Mouse (Mus musculus) MEL (cell line): ENCODE data around the gene Nek8. TPM values are rescaled to one million over a fixed set of nuclear protein-coding genes. Genes with fewer than 3 reads are reported as not detected.
"Not testable (repeated sequence)": the region's sequence is repeated elsewhere in the genome, so short reads cannot be mapped to it uniquely, and the experiment has no call there.

Source experiments
- DNase-seq: peaks from one replicate; pipeline ENCODE4 v3.0.0; 2011; ENCODE audit warnings: low read depth, low spot score
- H3K27ac ChIP-seq: 2 replicates; pipeline ENCODE4 v1.5.1; 2012; ENCODE audit warnings: low read depth, mild to moderate bottlenecking, control low read depth, low read length, moderate library complexity; ENCODE audit not compliant: control insufficient read depth
- H3K27me3 ChIP-seq, 2 experiments: fragments of 150-350 bp in 1 of 2; sonication (generic) in 1 of 2; 2 replicates each; pipeline ENCODE4 v1.6.1; 2012; ENCODE audit warnings: low read length in 2 of 2, mild to moderate bottlenecking in 2 of 2, improper control_type of control experiment in 1 of 2, moderate library complexity in 1 of 2; ENCODE audit not compliant: insufficient read depth in 2 of 2, control insufficient read depth in 1 of 2
- H3K36me3 ChIP-seq, 2 experiments: 2 replicates each; pipeline ENCODE4 v1.6.1; 2012 to 2014; ENCODE audit warnings: low read length in 2 of 2, improper control_type of control experiment in 1 of 2, inconsistent platforms in 1 of 2, mild to moderate bottlenecking in 1 of 2; ENCODE audit not compliant: insufficient read depth in 2 of 2, control insufficient read depth in 1 of 2
- H3K4me1 ChIP-seq, 2 experiments: fragments of 150-350 bp in 1 of 2; sonication (generic) in 1 of 2; 2 replicates each; pipeline ENCODE4 v1.6.1; 2012; ENCODE audit warnings: low read length in 2 of 2, improper control_type of control experiment in 1 of 2, mild to moderate bottlenecking in 1 of 2; ENCODE audit not compliant: insufficient read depth in 2 of 2, control insufficient read depth in 1 of 2
- H3K4me3 ChIP-seq, 2 experiments: fragments of 150-350 bp in 1 of 2; sonication (generic) in 1 of 2; 2 replicates each; pipeline ENCODE4 v1.5.1; 2012; ENCODE audit warnings: low read depth in 2 of 2, low read length in 2 of 2, mild to moderate bottlenecking in 2 of 2, moderate library complexity in 2 of 2, control low read depth in 1 of 2, improper control_type of control experiment in 1 of 2; ENCODE audit not compliant: control insufficient read depth in 1 of 2, insufficient read depth in 1 of 2
- H3K79me2 ChIP-seq: 2 replicates; pipeline ENCODE4 v1.6.1; 2012; ENCODE audit warnings: mild to moderate bottlenecking, low read length, moderate library complexity; ENCODE audit not compliant: control insufficient read depth, poor library complexity, insufficient read depth
- H3K9ac ChIP-seq: 2 replicates; pipeline ENCODE4 v1.6.1; 2012; ENCODE audit warnings: low read depth, mild to moderate bottlenecking, control low read depth, low read length, moderate library complexity; ENCODE audit not compliant: control insufficient read depth, poor library complexity, severe bottlenecking
- H3K9me3 ChIP-seq: fragments of 150-350 bp; sonication (generic); replicated peaks from 2 replicates; pipeline ENCODE4 v1.6.1; 2012; ENCODE audit warnings: mild to moderate bottlenecking, low read length, improper control_type of control experiment, moderate library complexity; ENCODE audit not compliant: insufficient read depth
- CHD1 ChIP-seq: IDR thresholded peaks from 2 replicates; pipeline ENCODE4 v1.6.1; 2012; ENCODE audit warnings: low read depth, mild to moderate bottlenecking, inconsistent platforms, low read length, improper control_type of control experiment
- E2F4 ChIP-seq: IDR thresholded peaks from 2 replicates; pipeline ENCODE4 v1.6.1; 2011; ENCODE audit warnings: low read depth, low read length, improper control_type of control experiment, borderline replicate concordance
- EP300 ChIP-seq, 2 experiments: IDR thresholded peaks; 2 replicates each; pipeline ENCODE4 v1.6.1; 2011; ENCODE audit warnings: improper control_type of control experiment in 2 of 2, low read length in 2 of 2, low read depth in 1 of 2, mild to moderate bottlenecking in 1 of 2
- ETS1 ChIP-seq: IDR thresholded peaks from 2 replicates; pipeline ENCODE4 v1.6.1; 2012; ENCODE audit warnings: low read depth, mild to moderate bottlenecking, inconsistent platforms, low read length, improper control_type of control experiment, moderate library complexity
- GATA1 ChIP-seq: IDR thresholded peaks from 2 replicates; pipeline ENCODE4 v1.6.1; 2011; ENCODE audit warnings: low read depth, low read length, improper control_type of control experiment
- MAX ChIP-seq: IDR thresholded peaks from 2 replicates; pipeline ENCODE4 v1.6.1; 2011; ENCODE audit warnings: low read length, improper control_type of control experiment
- MEF2A ChIP-seq: IDR thresholded peaks from 2 replicates; pipeline ENCODE4 v1.6.1; 2014; ENCODE audit warnings: low read depth, mild to moderate bottlenecking, inconsistent platforms, low read length, improper control_type of control experiment; ENCODE audit not compliant: poor library complexity, insufficient replicate concordance, severe bottlenecking; ENCODE audit errors: extremely low read depth
- MXI1 ChIP-seq: IDR thresholded peaks from 2 replicates; pipeline ENCODE4 v1.6.1; 2011; ENCODE audit warnings: mild to moderate bottlenecking, low read depth, low read length, improper control_type of control experiment
- MYC ChIP-seq: IDR thresholded peaks from 2 replicates; pipeline ENCODE4 v1.6.1; 2011; ENCODE audit warnings: low read depth, mild to moderate bottlenecking, low read length, improper control_type of control experiment, moderate library complexity
- POLR2AphosphoS5 ChIP-seq: IDR thresholded peaks from 2 replicates; pipeline ENCODE4 v1.6.1; 2012; ENCODE audit warnings: low read depth, borderline replicate concordance, mild to moderate bottlenecking, inconsistent platforms, low read length, moderate library complexity, mixed read lengths
- SIN3A ChIP-seq: IDR thresholded peaks from 2 replicates; pipeline ENCODE4 v1.6.1; 2012; ENCODE audit warnings: low read length, improper control_type of control experiment, inconsistent platforms
- TAL1 ChIP-seq: IDR thresholded peaks from 2 replicates; pipeline ENCODE4 v1.6.1; 2012; ENCODE audit warnings: mild to moderate bottlenecking, inconsistent platforms, low read length, moderate library complexity, mixed read lengths
- TCF12 ChIP-seq: IDR thresholded peaks from 2 replicates; pipeline ENCODE4 v1.6.1; 2014; ENCODE audit warnings: low read depth, mild to moderate bottlenecking, inconsistent platforms, low read length, improper control_type of control experiment, moderate library complexity
- UBTF ChIP-seq: IDR thresholded peaks from 2 replicates; pipeline ENCODE4 v1.6.1; 2012; ENCODE audit warnings: low read depth, mild to moderate bottlenecking, inconsistent platforms, low read length, improper control_type of control experiment, moderate library complexity, borderline replicate concordance; ENCODE audit not compliant: insufficient read depth
- USF1 ChIP-seq: IDR thresholded peaks from 2 replicates; pipeline ENCODE4 v1.6.1; 2014; ENCODE audit warnings: low read depth, mild to moderate bottlenecking, inconsistent platforms, low read length, improper control_type of control experiment, moderate library complexity
- ZNF384 ChIP-seq: IDR thresholded peaks from 2 replicates; pipeline ENCODE4 v1.6.1; 2012; ENCODE audit warnings: low read depth, mild to moderate bottlenecking, inconsistent platforms, low read length, improper control_type of control experiment
- polyA plus RNA-seq, 2 experiments: library from polyadenylated mRNA; stranded (reverse) in 1 of 2; unstranded in 1 of 2; fragments of >175 nt in 1 of 2; fragments of >200 nt in 1 of 2; gene quantifications; 2 replicates each; pipeline versions ENCODE4 v1.2.1 to v1.2.4; 2012; ENCODE audit warnings: low replicate concordance in 2 of 2, low read depth in 1 of 2; ENCODE audit not compliant: insufficient read length in 2 of 2, insufficient read depth in 1 of 2, missing spikeins in 1 of 2
- total RNA-seq: library from RNA; depleted of rRNA; stranded (reverse); fragments of 300-350 nt; gene quantifications from 2 replicates; pipeline ENCODE4 v1.2.3, GENCODE M21; 2012

Nek8 gene
- total and polyA plus RNA-seq, 3 experiments = 7.5 to 10.1 TPM; not detected in 1

DNA sequence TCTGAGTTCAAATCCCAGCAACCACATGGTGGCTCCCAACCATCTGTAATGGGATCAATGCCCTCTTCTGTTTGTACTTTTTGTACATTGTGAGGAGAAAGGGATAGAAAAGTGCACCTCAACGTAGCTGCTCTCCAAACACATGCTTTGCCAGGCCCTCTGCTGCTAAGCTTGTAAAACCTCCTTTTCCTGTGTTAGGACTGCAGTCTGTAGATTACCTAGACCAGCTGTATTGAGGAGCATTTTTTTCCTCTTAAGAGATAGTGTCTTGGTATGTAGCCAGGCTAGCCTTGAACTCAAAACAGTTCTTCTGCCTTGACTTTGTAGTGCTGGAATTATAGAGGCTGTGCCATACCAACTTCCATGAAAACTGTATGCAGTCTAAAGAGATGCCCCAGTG is 40.3 kb downstream of the Nek8 start:
- H3K4me3 ChIP-seq = no peak overlapping the region
- no peaks in the 10 kb centered on the region; the same call in 1 of the 2 replicates for H3K79me2 ChIP-seq
- H3K9ac ChIP-seq = no peak overlapping the region
- H3K27ac ChIP-seq = peak overlapping the region; percentile 31; the same call in 1 of the 2 replicates
- peaks cover 0 to 41% of the 10 kb centered on the region in 2 experiments; a peak in 2 of 4 replicates for H3K36me3 ChIP-seq
- peaks cover 38 to 42% of the 10 kb centered on the region in 2 experiments for H3K4me1 ChIP-seq
- DNase-seq = peak; percentile 82
- no peaks in the 10 kb centered on the region for H3K27me3 ChIP-seq
- no peaks in the 10 kb centered on the region for H3K9me3 ChIP-seq
- TF ChIP-seq ETS1 (peak; percentile 94), MEF2A (no peak), E2F4 (no peak), MAX (peak; percentile 54; the same call in 1 of the 2 replicates), CHD1 (no peak), SIN3A (peak; percentile 66), TCF12 (peak; percentile 91), UBTF (no peak), MXI1 (peak; percentile 48; the same call in 1 of the 2 replicates), ZNF384 (peak; percentile 89), MYC (0 out of 2 replicates have a peak, but pooled peaks have one; percentile 52), TAL1 (peak; percentile 68), USF1 (no peak), EP300 (IDR thresholded peaks at IDR 0.05; ENCODE audit: low read depth in 1 of 2, low read length in 2 of 2) (peak; percentile 84 to 89), GATA1 (peak; percentile 81), POLR2AphosphoS5 (no peak)

DNA sequence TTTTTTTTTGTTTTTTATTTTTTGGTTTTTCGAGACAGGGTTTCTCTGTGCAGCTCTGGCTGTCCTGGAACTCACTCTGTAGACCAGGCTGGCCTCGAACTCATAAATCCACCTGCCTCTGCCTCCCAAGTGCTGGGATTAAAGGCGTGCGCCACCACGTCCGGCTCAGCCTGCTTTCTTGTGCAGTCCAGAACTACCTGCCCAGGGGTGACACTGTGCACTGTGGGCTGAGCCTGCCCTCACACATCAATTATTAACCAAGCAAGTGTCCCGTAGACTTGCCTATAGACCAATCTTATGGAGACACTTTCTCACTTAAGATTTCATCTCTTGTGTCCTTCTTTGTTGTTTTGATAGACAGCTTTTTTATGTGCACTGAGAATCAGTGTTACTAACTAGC is 41.2 kb downstream of the Nek8 start:
- H3K27me3 ChIP-seq, H3K9ac ChIP-seq, H3K79me2 ChIP-seq, H3K27ac ChIP-seq, H3K4me3 ChIP-seq, DNase-seq, H3K9me3 ChIP-seq: not testable (repeated sequence)
- Histone ChIP-seq H3K36me3 (peaks cover 0 to 34% of the 10 kb centered on the region in 2 experiments; a peak in 2 of 4 replicates), H3K4me1 (peaks cover 32 to 41% of the 10 kb centered on the region in 2 experiments)
